Mouse (Mus musculus) C2C12 (cell line): ENCODE measurements around the gene Caskin2. TPM values are rescaled to one million over a fixed set of nuclear protein-coding genes. Genes with fewer than 3 reads are reported as not detected.
"Not testable (repeated sequence)": the region's sequence is repeated elsewhere in the genome, so short reads cannot be mapped to it uniquely, and the experiment has no call there.

Source experiments
- H3K27me3 ChIP-seq: one replicate; pipeline ENCODE4 v1.6.1; 2011; ENCODE audit not compliant: control insufficient read depth, insufficient read depth, insufficient read length
- H3K36me3 ChIP-seq: one replicate; pipeline ENCODE4 v1.6.1; 2011; ENCODE audit not compliant: control insufficient read depth, insufficient read depth
- H3K4me3 ChIP-seq: one replicate; pipeline ENCODE4 v1.5.1; 2011; ENCODE audit warnings: mild to moderate bottlenecking, control low read depth; ENCODE audit not compliant: poor library complexity, insufficient read depth, severe bottlenecking
- H3K79me2 ChIP-seq: one replicate; pipeline ENCODE4 v1.6.1; 2011; ENCODE audit not compliant: control insufficient read depth, insufficient read depth
- H3K79me3 ChIP-seq: one replicate; pipeline ENCODE4 v1.6.1; 2011; ENCODE audit warnings: low read depth, control low read depth
- H3ac ChIP-seq: one replicate; pipeline ENCODE3; 2011; ENCODE audit warnings: low read depth; ENCODE audit not compliant: control insufficient read depth, insufficient read length
- CEBPB ChIP-seq: IDR thresholded peaks from one replicate; pipeline ENCODE4 v1.6.1; 2011; ENCODE audit warnings: low read depth, mild to moderate bottlenecking, control low read depth, moderate library complexity
- CTCF ChIP-seq: IDR thresholded peaks from one replicate; pipeline ENCODE4 v1.5.1; 2011; ENCODE audit not compliant: control insufficient read depth, insufficient read depth, insufficient read length
- FOSL1 ChIP-seq: IDR thresholded peaks from one replicate; pipeline ENCODE4 v1.8.0; 2011; ENCODE audit warnings: mild to moderate bottlenecking, low read length; ENCODE audit not compliant: poor library complexity, insufficient read depth, severe bottlenecking
- MAX ChIP-seq: IDR thresholded peaks from one replicate; pipeline ENCODE4 v1.6.1; 2011; ENCODE audit warnings: mild to moderate bottlenecking, control low read depth
- MYOD1 ChIP-seq: IDR thresholded peaks from one replicate; pipeline ENCODE4 v1.6.1; 2011; ENCODE audit warnings: low read depth; ENCODE audit not compliant: control insufficient read depth, insufficient read length
- MYOG ChIP-seq: IDR thresholded peaks from one replicate; pipeline ENCODE4 v1.6.1; 2011; ENCODE audit not compliant: control insufficient read depth, insufficient read length; ENCODE audit errors: extremely low read depth
- USF1 ChIP-seq: IDR thresholded peaks from one replicate; pipeline ENCODE4 v1.6.1; 2011; ENCODE audit warnings: low read depth, mild to moderate bottlenecking, control low read depth, moderate library complexity
- polyA plus RNA-seq: library from polyadenylated mRNA; unstranded; fragments of >200 nt; fragmentation: generic; extraction: Trizol; gene quantifications from one replicate; pipeline ENCODE4 v1.2.1, GENCODE M21; 2012; ENCODE audit warnings: missing spikeins

The Caskin2 gene
- polyA plus RNA-seq, 1 experiment, result 7.3 TPM

GRCm38 (mm10) chr11:115768896-115769295 is 44.5 kb downstream of the Caskin2 start:
- Histone ChIP-seq H3K79me2 (peaks cover 26% of the 10 kb centered on the region), H3K4me3 (no peak overlapping the region), H3K27me3 (no peaks in the 10 kb centered on the region), H3ac (no peak overlapping the region), H3K79me3 (peaks cover 2% of the 10 kb centered on the region), H3K36me3 (no peaks in the 10 kb centered on the region)
- TF ChIP-seq MYOD1, result no peak
- no peak for TF ChIP-seq CTCF
- no peak for TF ChIP-seq MAX
- TF ChIP-seq MYOG, result no peak
- TF ChIP-seq FOSL1, result no peak
- no peak for TF ChIP-seq USF1
- TF ChIP-seq CEBPB, result no peak

GRCm38 (mm10) chr11:115766981-115767380 is 46.5 kb downstream of the Caskin2 start:
- H3K36me3 ChIP-seq, result no peaks in the 10 kb centered on the region
- no peak overlapping the region for H3K4me3 ChIP-seq
- H3K79me3 ChIP-seq, result peaks cover 2% of the 10 kb centered on the region
- no peaks in the 10 kb centered on the region for H3K27me3 ChIP-seq
- H3K79me2 ChIP-seq, result peaks cover 26% of the 10 kb centered on the region
- TF ChIP-seq CEBPB (no peak), CTCF (no peak), MYOD1 (no peak), USF1 (peak; percentile 1), MYOG (no peak), MAX (no peak)
- no peak overlapping the region for H3ac ChIP-seq

GRCm38 (mm10) chr11:115766356-115766943 is 47.0 kb downstream of the Caskin2 start:
- Histone ChIP-seq H3K79me3 (peaks cover 2% of the 10 kb centered on the region), H3K4me3 (peak overlapping the region; percentile 74), H3ac (peak overlapping the region; percentile 29), H3K36me3 (no peaks in the 10 kb centered on the region), H3K27me3 (no peaks in the 10 kb centered on the region), H3K79me2 (peaks cover 26% of the 10 kb centered on the region)
- no peak for TF ChIP-seq FOSL1
- no peak for TF ChIP-seq USF1
- no peak for TF ChIP-seq MAX
- no peak for TF ChIP-seq MYOD1
- TF ChIP-seq CEBPB, result no peak
- TF ChIP-seq CTCF, result no peak
- TF ChIP-seq MYOG, result no peak

GRCm38 (mm10) chr11:115765607-115766141 is 47.8 kb downstream of the Caskin2 start:
- Histone ChIP-seq H3K4me3 (peak overlapping the region; percentile 74), H3K27me3 (no peaks in the 10 kb centered on the region), H3K79me3 (no peaks in the 10 kb centered on the region), H3K79me2 (peaks cover 26% of the 10 kb centered on the region), H3K36me3 (no peaks in the 10 kb centered on the region), H3ac (peak overlapping the region; percentile 35)
- TF ChIP-seq MAX (no peak), MYOG (no peak), FOSL1 (no peak), CEBPB (no peak), USF1 (no peak), MYOD1 (no peak), CTCF (no peak)

- TF ChIP-seq MAX, result peak; percentile 27
- TF ChIP-seq CEBPB, result no peak
- H3K79me3 ChIP-seq, result no peaks in the 10 kb centered on the region
- no peaks in the 10 kb centered on the region for H3K27me3 ChIP-seq
- peaks cover 26% of the 10 kb centered on the region for H3K79me2 ChIP-seq
- no peaks in the 10 kb centered on the region for H3K36me3 ChIP-seq
- peak within 1 kb of the TSS; percentile 35 for H3ac ChIP-seq
- H3K4me3 ChIP-seq, result peak within 1 kb of the TSS; percentile 74
Measured at GRCm38 (mm10) chr11:115765103-115765606, 48.3 kb downstream of the Caskin2 start, which contains the start of gene Tmem94. Gene Tmem94 (plus strand): TSS chr11:115765433.

- no peak for TF ChIP-seq CTCF
- TF ChIP-seq MYOD1, result no peak
- no peak for TF ChIP-seq USF1
- no peak for TF ChIP-seq MYOG
- no peak for TF ChIP-seq CEBPB
- no peak for TF ChIP-seq FOSL1
- TF ChIP-seq MAX, result no peak
- peaks cover 26% of the 10 kb centered on the region for H3K79me2 ChIP-seq
- no peaks in the 10 kb centered on the region for H3K27me3 ChIP-seq
- no peaks in the 10 kb centered on the region for H3K79me3 ChIP-seq
- H3ac ChIP-seq, result no peak overlapping the region
- H3K36me3 ChIP-seq, result no peaks in the 10 kb centered on the region
- H3K4me3 ChIP-seq, result no peak overlapping the region
Measured at GRCm38 (mm10) chr11:115764698-115765097, 48.7 kb downstream of the Caskin2 start.

GRCm38 (mm10) chr11:115762176-115762575 is 51.3 kb downstream of the Caskin2 start:
- H3K4me3 ChIP-seq, H3ac ChIP-seq, H3K79me3 ChIP-seq, H3K27me3 ChIP-seq, H3K36me3 ChIP-seq: not testable (repeated sequence)
- peaks cover 17% of the 10 kb centered on the region for H3K79me2 ChIP-seq
